Mouse (Mus musculus) hindbrain, embryonic 16.5 days (tissue): ENCODE measurements around the gene Cst9. TPM values are rescaled to one million over a fixed set of nuclear protein-coding genes. Genes with fewer than 3 reads are reported as not detected.

Experiments used
- ATAC-seq: fragments of 200-750 bp; cut with Nextera tagmentation; 2 replicates; pipeline ENCODE4 v1.8.0; 2017; ENCODE audit warnings: moderate TSS enrichment, moderate library complexity
- H3K27ac ChIP-seq: fragments of 300-500 bp; sonication (generic); 2 replicates; pipeline ENCODE4 v1.5.1; 2014; ENCODE audit warnings: low read depth, mild to moderate bottlenecking, control low read depth, low read length, moderate library complexity
- H3K27me3 ChIP-seq: fragments of 300-500 bp; sonication (generic); replicated peaks from 2 replicates; pipeline ENCODE4 v1.6.1; 2014; ENCODE audit warnings: low read length; ENCODE audit not compliant: control insufficient read depth, insufficient read depth
- H3K36me3 ChIP-seq: fragments of 300-500 bp; sonication (generic); 2 replicates; pipeline ENCODE4 v1.6.1; 2014; ENCODE audit warnings: mild to moderate bottlenecking, low read length, moderate library complexity, mixed read lengths; ENCODE audit not compliant: control insufficient read depth, insufficient read depth
- H3K4me1 ChIP-seq: fragments of 300-500 bp; sonication (generic); 2 replicates; pipeline ENCODE4 v1.6.1; 2014; ENCODE audit warnings: low read depth, low read length; ENCODE audit not compliant: control insufficient read depth, insufficient read depth
- H3K4me2 ChIP-seq: fragments of 300-500 bp; sonication (generic); 2 replicates; pipeline ENCODE4 v1.6.1; 2014; ENCODE audit warnings: mild to moderate bottlenecking, low read length, control low read depth, moderate library complexity
- H3K4me3 ChIP-seq: fragments of 300-500 bp; sonication (generic); 2 replicates; pipeline ENCODE4 v1.5.1; 2014; ENCODE audit warnings: mild to moderate bottlenecking, low read length, control low read depth, moderate library complexity
- H3K9ac ChIP-seq: fragments of 300-500 bp; sonication (generic); 2 replicates; pipeline ENCODE4 v1.6.1; 2014; ENCODE audit warnings: low read depth, mild to moderate bottlenecking, control low read depth, low read length, moderate library complexity
- H3K9me3 ChIP-seq: fragments of 300-500 bp; sonication (generic); 2 replicates; pipeline ENCODE4 v1.6.1; 2014; ENCODE audit warnings: mild to moderate bottlenecking, low read length, moderate library complexity; ENCODE audit not compliant: control insufficient read depth
- WGBS: fragments of 180-500 bp; shearing (Covaris S2); extraction: QIAGEN DNeasy Blood & Tissue Kit; methylation state at CpG from one replicate; pipeline ENCODE4 v1.1.7; 2014; 5-methylcytosine and 5-hydroxymethylcytosine counted together
- polyA plus RNA-seq: library from polyadenylated mRNA; unstranded; fragments of >200 nt; fragmentation: Nextera tagmentation; extraction: Ambion mirVana; gene quantifications from 2 replicates; pipeline ENCODE4 v1.2.1, GENCODE M21; 2015

Cst9 gene
- polyA plus RNA-seq, 1 experiment from 2014 or later: not detected

- no peak overlapping the region for H3K9ac ChIP-seq
- H3K4me3 ChIP-seq: no peak overlapping the region
- H3K4me1 ChIP-seq: no peaks in the 10 kb centered on the region
- H3K9me3 ChIP-seq: no peaks in the 10 kb centered on the region
- 48% methylated on average over 8 of the region's 8 CpGs for WGBS
- no peaks in the 10 kb centered on the region for H3K27me3 ChIP-seq
- no peak overlapping the region; the same call in 1 of the 2 replicates for H3K4me2 ChIP-seq
- no peak overlapping the region for H3K27ac ChIP-seq
- peak; percentile 85 for ATAC-seq
- H3K36me3 ChIP-seq: no peaks in the 10 kb centered on the region
These were observed 16.4 kb downstream of the Cst9 start for GRCm38 (mm10) chr2:148851116-148851906.

GRCm38 (mm10) chr2:148856630-148857400 lies 21.9 kb downstream of the Cst9 start:
- 78% methylated on average over 8 of the region's 8 CpGs for WGBS
- H3K4me2 ChIP-seq: no peak overlapping the region
- no peaks in the 10 kb centered on the region for H3K9me3 ChIP-seq
- H3K9ac ChIP-seq: no peak overlapping the region
- H3K4me3 ChIP-seq: no peak overlapping the region
- no peaks in the 10 kb centered on the region for H3K27me3 ChIP-seq
- H3K36me3 ChIP-seq: no peaks in the 10 kb centered on the region
- no peak for ATAC-seq
- no peak overlapping the region for H3K27ac ChIP-seq
- H3K4me1 ChIP-seq: no peaks in the 10 kb centered on the region

- WGBS: 77% methylated on average over 4 of the region's 4 CpGs
- Histone ChIP-seq H3K27ac (no peak overlapping the region), H3K27me3 (no peaks in the 10 kb centered on the region), H3K9ac (no peak overlapping the region), H3K36me3 (no peaks in the 10 kb centered on the region), H3K4me1 (no peaks in the 10 kb centered on the region), H3K4me2 (no peak overlapping the region), H3K9me3 (no peaks in the 10 kb centered on the region), H3K4me3 (no peak overlapping the region)
- ATAC-seq: no peak
These were observed 22.6 kb downstream of the Cst9 start for GRCm38 (mm10) chr2:148857506-148857905.

GRCm38 (mm10) chr2:148860993-148861392 lies 26.0 kb downstream of the Cst9 start:
- Histone ChIP-seq H3K4me1 (no peaks in the 10 kb centered on the region), H3K9ac (no peak overlapping the region), H3K4me3 (no peak overlapping the region), H3K27ac (no peak overlapping the region), H3K4me2 (no peak overlapping the region), H3K36me3 (no peaks in the 10 kb centered on the region), H3K27me3 (no peaks in the 10 kb centered on the region), H3K9me3 (no peaks in the 10 kb centered on the region)
- no peak for ATAC-seq
- WGBS: 85% methylated on average over 4 of the region's 4 CpGs

- H3K4me1 ChIP-seq: no peaks in the 10 kb centered on the region
- H3K9ac ChIP-seq: no peak overlapping the region
- no peaks in the 10 kb centered on the region for H3K36me3 ChIP-seq
- no peak for ATAC-seq
- H3K4me3 ChIP-seq: no peak overlapping the region
- H3K4me2 ChIP-seq: no peak overlapping the region
- H3K9me3 ChIP-seq: no peaks in the 10 kb centered on the region
- H3K27me3 ChIP-seq: no peaks in the 10 kb centered on the region
- H3K27ac ChIP-seq: no peak overlapping the region
These were observed 26.7 kb downstream of the Cst9 start for GRCm38 (mm10) chr2:148861693-148862092.

- Histone ChIP-seq H3K27ac (no peak within 1 kb of the TSS), H3K9ac (no peak within 1 kb of the TSS), H3K27me3 (no peaks in the 10 kb centered on the region), H3K4me3 (no peak within 1 kb of the TSS), H3K9me3 (no peaks in the 10 kb centered on the region), H3K4me1 (no peaks in the 10 kb centered on the region), H3K4me2 (no peak within 1 kb of the TSS), H3K36me3 (no peaks in the 10 kb centered on the region)
- ATAC-seq: no peak
- WGBS: 74% methylated on average over 2 of the region's 2 CpGs
These were observed 30.0 kb downstream of the Cst9 start, which contains the start of gene 9230104L09Rik for GRCm38 (mm10) chr2:148864966-148865365. Gene 9230104L09Rik, minus strand, starts transcription at chr2:148865038.

GRCm38 (mm10) chr2:148868959-148869358 lies 34.0 kb downstream of the Cst9 start:
- Histone ChIP-seq H3K9me3 (no peaks in the 10 kb centered on the region), H3K4me1 (peaks cover 16% of the 10 kb centered on the region), H3K4me3 (no peak overlapping the region), H3K36me3 (peaks cover 12% of the 10 kb centered on the region), H3K27ac (no peak overlapping the region), H3K4me2 (no peak overlapping the region), H3K27me3 (no peaks in the 10 kb centered on the region), H3K9ac (no peak overlapping the region)
- no peak for ATAC-seq
- 78% methylated on average over 1 of the region's 1 CpGs for WGBS

- Histone ChIP-seq H3K9me3 (no peaks in the 10 kb centered on the region), H3K27ac (no peak overlapping the region), H3K4me3 (no peak overlapping the region), H3K4me2 (no peak overlapping the region), H3K27me3 (no peaks in the 10 kb centered on the region), H3K36me3 (peaks cover 12% of the 10 kb centered on the region), H3K4me1 (peaks cover 23% of the 10 kb centered on the region), H3K9ac (no peak overlapping the region)
- WGBS: 93% methylated on average over 3 of the region's 3 CpGs
- ATAC-seq: no peak
These were observed 35.6 kb downstream of the Cst9 start for GRCm38 (mm10) chr2:148870526-148870925.

GRCm38 (mm10) chr2:148872860-148873259 lies 37.9 kb downstream of the Cst9 start:
- H3K9ac ChIP-seq: no peak overlapping the region
- no peak overlapping the region for H3K27ac ChIP-seq
- H3K36me3 ChIP-seq: peaks cover 12% of the 10 kb centered on the region
- H3K4me2 ChIP-seq: peak overlapping the region; percentile 95
- WGBS: 79% methylated on average over 4 of the region's 4 CpGs
- no peaks in the 10 kb centered on the region for H3K27me3 ChIP-seq
- no peaks in the 10 kb centered on the region for H3K9me3 ChIP-seq
- H3K4me3 ChIP-seq: peak overlapping the region; percentile 97
- no peak for ATAC-seq
- H3K4me1 ChIP-seq: peaks cover 26% of the 10 kb centered on the region
